Mouse (Mus musculus): ENCODE results near the gene D1Ertd622e.

DNA sequence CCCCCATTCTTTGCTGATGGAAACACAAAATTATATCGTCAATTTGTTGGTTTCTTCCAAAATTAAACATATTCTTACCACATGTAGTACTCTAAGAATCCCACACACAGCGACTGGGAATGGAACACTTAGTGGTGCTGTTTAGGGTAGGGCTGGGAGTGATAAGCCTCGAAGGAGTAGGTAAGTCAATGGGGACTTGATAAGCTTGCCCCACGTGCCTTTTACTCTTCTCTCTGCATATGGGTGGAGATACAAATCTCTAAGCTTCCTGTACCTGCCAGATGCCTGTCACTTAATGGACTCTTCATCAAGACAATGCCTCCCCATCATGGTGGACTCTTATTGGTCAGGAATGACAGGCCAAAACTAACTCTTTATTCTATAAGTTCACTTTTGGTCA, 78.8 kb downstream of the D1Ertd622e start:
- no peak for TF ChIP-seq CTCF (IDR thresholded peaks at IDR 0.05; ENCODE audit: low read depth)
- TF ChIP-seq EP300 (optimal IDR thresholded peaks at IDR 0.05), result no peak
